Mouse (Mus musculus): ENCODE data around the gene Stk39. TPM values are rescaled to one million over a fixed set of nuclear protein-coding genes. Genes with fewer than 3 reads are reported as not detected.

Stk39 gene
- total RNA-seq, 2 experiments from 2014 or later, result 81.3 to 83.2 TPM

DNA sequence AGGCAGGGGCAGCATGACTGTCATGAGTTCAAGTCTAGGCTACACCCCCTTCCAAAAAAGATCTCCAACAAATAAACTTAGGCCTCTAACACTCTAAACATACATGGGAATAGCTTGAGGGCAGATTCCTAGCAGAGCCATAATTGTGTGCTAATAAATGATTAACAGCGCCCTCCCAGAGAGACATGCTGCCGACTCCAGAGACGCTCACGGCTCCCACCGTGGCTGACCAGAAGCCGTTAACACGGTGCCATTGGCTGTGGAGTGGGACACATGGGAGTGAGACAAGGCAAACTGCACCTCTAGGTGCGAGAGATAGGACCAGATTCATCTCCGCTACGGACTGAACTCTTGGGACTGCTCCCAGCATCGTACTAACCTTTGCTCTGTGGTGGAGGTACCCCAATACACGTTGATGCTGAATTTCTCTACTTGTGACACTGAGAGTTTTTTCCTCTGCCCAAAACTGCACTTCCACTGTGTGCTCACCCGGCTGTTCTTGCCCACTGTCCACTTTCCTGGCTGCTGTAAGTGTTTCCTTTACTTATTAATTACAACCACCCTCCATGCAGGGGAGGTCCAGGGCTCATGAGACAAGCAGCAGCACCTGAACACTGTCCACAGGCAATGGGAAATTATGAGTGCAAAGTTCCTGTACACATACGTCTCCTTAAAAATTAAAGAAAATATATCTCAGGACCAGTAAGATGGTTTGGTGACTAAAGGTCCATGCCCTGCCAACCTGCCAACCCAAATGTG lies 84.1 kb downstream of the Stk39 start:
- DNase-seq (ENCODE audit: low spot score), result no peak
- intact Hi-C loops (cut with DNase I), result no loop called here

GRCm38 (mm10) chr2:68386313-68386863 lies 85.7 kb downstream of the Stk39 start:
- intact Hi-C loops (cut with DNase I), result no loop called here
- no peak for DNase-seq (ENCODE audit: low spot score)

GRCm38 (mm10) chr2:68385654-68386312 lies 86.3 kb downstream of the Stk39 start:
- DNase-seq (ENCODE audit: low spot score), result no peak
- intact Hi-C loops (cut with DNase I), result no loop called here

GRCm38 (mm10) chr2:68383964-68384363 lies 88.1 kb downstream of the Stk39 start:
- no peak for DNase-seq (ENCODE audit: low spot score)
- intact Hi-C loops (cut with DNase I), result no loop called here

GRCm38 (mm10) chr2:68382394-68383059 lies 89.5 kb downstream of the Stk39 start:
- DNase-seq (ENCODE audit: low spot score), result no peak
- intact Hi-C loops (cut with DNase I), result no loop called here

- no peak for DNase-seq (ENCODE audit: low spot score)
- intact Hi-C loops (cut with DNase I), result no loop called here
Observed at GRCm38 (mm10) chr2:68381881-68382280, 90.2 kb downstream of the Stk39 start.

- intact Hi-C loops (cut with DNase I), result no loop called here
- DNase-seq (ENCODE audit: low spot score), result no peak
Observed at GRCm38 (mm10) chr2:68381205-68381604, 90.9 kb downstream of the Stk39 start.

- no peak for DNase-seq (ENCODE audit: low spot score)
- intact Hi-C loops (cut with DNase I), result loop anchor here (5.0 kb wide), 1 partner anchor 93 kb away; the partner anchor contains the start of gene Stk39
Observed at GRCm38 (mm10) chr2:68379631-68380030, 92.4 kb downstream of the Stk39 start.

DNA sequence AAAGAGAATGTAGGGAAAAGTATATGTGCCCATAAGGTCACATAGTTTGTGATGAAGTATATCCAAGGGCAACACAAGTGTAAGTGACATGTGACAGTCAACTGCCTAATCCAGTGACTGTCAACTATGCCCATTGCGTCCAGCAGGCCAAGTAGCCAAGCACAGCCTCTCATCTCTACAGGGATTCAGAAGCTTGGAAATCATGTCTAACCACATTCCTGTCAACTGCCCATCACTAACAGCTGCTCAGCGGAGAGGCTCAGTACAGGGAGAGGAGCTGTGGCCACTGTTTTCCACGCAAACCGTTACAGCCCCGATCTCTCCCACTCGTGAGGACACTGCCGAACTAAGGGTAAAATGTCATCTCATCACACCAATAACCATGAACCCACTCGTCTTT lies 93.7 kb downstream of the Stk39 start:
- intact Hi-C loops (cut with DNase I), result loop anchor here (1.0 to 5.0 kb wide), 2 partner anchors 53 to 94 kb away; partner anchors contain the start of gene Stk39
- no peak for DNase-seq (ENCODE audit: low spot score)

GRCm38 (mm10) chr2:68377251-68377681 lies 94.8 kb downstream of the Stk39 start:
- intact Hi-C loops (cut with DNase I), result loop anchor here (5.0 kb wide), 1 partner anchor 95 kb away; the partner anchor contains the start of gene Stk39
- no peak for DNase-seq (ENCODE audit: low spot score)

DNA sequence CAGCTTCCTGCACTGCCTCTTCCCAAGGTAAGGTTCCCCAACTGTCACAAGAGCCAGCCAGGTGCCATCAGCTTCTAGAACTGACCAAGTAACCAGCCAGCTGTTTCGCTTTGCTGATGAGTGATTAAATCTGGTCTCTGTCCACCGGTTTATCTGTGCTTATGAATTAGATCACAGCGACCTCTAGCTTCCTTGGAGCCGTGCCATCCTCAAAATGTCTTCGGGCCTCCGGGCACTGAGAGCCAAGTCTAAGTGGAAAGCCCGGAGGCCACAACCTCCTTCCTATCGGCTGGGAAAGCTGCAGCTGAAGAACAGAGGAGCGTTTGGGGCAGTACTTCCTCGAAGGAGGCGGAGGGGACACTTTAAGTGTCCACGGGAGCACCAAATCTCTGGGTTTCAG lies 95.4 kb downstream of the Stk39 start:
- peak; percentile 40 for DNase-seq (ENCODE audit: low spot score)
- intact Hi-C loops (cut with DNase I), result loop anchor here (5.0 kb wide), 1 partner anchor 96 kb away; the partner anchor contains the start of gene Stk39

DNA sequence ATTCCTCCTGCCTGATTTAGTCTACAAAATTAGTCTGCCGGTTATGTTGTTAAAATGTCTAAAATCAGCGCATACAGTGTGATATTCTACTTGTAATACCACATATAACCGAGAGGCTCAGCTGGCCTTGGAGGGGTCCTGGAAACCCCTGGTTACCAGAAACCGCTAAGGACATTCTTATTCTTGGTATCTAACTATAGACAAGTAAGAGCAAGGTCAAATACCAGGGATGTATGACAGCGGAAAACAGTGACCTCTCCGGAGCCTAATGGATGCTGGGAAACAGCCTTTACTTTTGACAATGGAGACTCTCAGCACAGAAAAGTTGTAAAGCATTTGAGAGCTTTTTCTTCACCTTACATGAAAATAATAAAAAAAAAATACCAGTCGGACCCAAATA lies 97.9 kb downstream of the Stk39 start:
- no peak for DNase-seq (ENCODE audit: low spot score)
- intact Hi-C loops (cut with DNase I), result no loop called here

DNA sequence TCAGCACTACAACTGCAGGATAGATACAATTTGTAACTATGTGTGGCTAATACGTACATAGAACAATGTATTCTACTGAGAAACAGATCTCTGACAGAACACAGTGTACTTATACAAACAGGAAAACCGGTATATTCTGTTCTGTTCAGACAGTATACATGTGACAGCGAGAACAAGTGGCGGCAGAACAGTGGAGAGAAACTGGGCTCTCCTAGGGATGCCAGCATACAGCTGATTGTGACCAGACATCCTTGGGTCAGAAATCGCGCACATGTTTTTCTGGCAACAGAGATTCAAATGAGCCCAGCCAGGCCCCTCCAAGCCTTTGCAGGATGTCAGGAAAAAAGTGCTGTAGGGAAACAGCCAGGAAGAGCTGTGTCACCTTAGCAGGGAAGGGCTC lies 100.2 kb downstream of the Stk39 start:
- no peak for DNase-seq (ENCODE audit: low spot score)
- intact Hi-C loops (cut with DNase I), result no loop called here

DNA sequence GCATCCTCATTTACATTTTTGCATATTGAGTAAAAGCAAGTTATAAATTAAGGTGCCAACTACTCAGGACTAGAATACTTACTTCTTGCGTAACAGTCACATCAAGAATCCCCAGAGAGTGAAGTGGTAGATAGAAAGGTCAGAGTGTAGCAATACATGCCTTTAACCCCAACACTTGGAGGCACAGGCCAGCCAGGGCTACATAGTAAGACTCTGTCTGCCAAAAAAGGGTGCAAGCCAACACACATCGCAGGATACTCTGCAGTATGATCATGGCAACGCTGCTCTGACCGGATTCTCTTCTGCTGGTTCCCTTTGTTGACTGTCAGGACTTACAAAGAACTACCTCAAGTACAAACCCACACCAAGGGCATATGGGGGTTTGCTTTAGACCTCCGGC lies 101.7 kb downstream of the Stk39 start:
- intact Hi-C loops (cut with DNase I), result no loop called here
- DNase-seq (ENCODE audit: low spot score), result no peak

GRCm38 (mm10) chr2:68369080-68369479 lies 103.0 kb downstream of the Stk39 start:
- intact Hi-C loops (cut with DNase I), result no loop called here
- DNase-seq (ENCODE audit: low spot score), result no peak

DNA sequence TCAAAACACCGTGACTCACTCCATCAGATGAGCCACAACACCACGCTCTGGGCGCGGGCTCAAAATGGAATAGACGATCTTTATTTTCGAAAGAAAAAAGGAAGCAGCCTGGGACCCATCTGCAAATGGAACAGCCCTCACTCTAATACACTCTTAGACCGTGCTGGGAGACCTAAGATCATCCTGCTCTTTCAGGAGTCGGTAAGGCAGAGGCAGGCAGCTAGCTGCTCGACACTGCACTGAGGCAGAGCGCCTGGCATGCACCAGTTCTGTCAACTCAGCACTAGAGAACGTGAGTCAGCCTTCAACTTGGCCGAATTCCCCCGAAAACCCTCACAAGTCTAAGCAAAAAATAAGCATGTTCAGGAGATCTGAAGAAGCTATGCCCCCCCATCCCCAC lies 104.1 kb downstream of the Stk39 start:
- intact Hi-C loops (cut with DNase I), result no loop called here
- DNase-seq (ENCODE audit: low spot score), result no peak

DNA sequence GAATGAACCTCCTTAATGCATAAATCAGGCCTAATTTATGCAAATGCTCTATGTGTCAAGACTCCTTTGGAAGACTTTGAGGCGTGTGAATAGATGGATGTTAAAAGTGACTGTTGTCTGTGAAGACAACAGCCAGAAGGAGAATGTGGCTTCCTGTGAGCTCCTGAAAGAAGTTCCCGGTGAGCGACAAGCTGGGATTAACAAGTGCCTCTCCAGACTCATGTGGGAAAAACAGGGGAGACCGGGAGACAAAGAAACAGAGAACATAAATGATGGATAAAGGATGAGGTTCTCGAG lies 105.2 kb downstream of the Stk39 start:
- intact Hi-C loops (cut with DNase I), result no loop called here
- no peak for DNase-seq (ENCODE audit: low spot score)

DNA sequence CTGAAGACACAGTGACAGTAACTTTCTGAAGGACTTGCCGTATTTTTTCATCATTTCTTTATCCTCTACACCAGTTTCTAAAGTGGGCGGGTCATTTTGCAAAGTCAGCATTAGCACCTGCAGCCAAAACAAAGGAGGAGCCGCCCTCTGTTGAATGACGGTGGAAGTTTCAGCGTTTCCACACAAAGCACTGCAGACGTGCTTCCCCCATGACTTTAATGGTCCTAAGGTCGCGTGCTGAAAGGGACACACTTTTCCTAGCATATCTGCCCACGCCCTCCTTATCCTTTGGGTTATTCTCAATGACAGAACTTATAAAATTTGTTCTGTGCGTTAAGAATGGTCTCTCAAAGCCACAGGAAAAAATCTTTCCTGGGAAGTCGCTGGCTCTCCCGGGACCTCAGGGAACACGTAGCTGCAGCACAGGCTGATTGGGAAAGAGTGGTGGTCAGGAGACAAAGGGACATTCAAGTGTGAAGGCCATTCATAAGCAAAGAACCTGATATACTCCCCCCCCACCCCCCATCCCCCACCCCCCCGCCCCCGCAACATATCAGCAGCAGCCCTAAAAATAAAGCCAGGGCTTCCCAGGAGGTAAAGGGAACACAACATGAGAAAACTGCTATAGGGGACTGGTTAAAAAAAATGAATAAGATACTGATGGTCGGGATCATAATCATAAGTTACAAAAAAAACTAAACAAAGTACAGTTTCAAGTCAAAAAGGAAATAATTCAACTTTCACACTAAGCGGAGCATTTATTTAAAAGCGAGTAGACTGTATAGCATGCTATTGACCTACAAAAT lies 105.8 kb downstream of the Stk39 start:
- DNase-seq (ENCODE audit: low spot score), result no peak
- intact Hi-C loops (cut with DNase I), result no loop called here

- intact Hi-C loops (cut with DNase I), result no loop called here
- no peak for DNase-seq (ENCODE audit: low spot score)
Observed at GRCm38 (mm10) chr2:68365504-68365903, 106.6 kb downstream of the Stk39 start.
